27 mouse cellular contexts compared by ENCODE assay signal in the genomic region with DNA sequence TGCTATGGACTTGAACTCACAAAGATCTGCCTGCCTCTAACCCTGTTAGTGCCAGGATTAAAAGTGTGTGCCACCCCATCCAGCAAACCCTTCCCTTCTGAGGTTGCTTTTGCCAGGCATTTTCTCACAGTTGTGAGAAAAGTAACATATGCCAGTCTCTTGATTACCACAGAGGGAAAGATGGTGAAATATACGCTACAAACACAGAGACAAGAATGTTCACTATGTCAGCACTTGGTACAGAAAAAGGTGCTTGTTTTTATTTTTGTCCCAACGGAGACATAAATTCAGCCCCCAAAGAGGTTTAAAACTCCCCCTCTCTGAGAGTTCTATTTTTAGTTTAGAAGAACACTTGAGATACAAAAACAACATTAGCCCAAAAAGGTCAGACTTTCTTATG. TPM values are rescaled to one million over a fixed set of nuclear protein-coding genes. Genes with fewer than 3 reads are reported as not detected.
DNase-seq lines count a peak whose midpoint lies in the region; ATAC-seq lines count a peak whose summit lies in the region.
"Had no signal": no experiment of that assay in that cellular context is flagged by ENCODE, and none has a peak within 500 bp of the region (broad histone marks: within the 10 kb centered on the region; RNA-seq: fewer than 3 reads in every experiment).

No protein-coding gene starts in this region.

- no peak overlapping the region for H3K4me2 ChIP-seq in heart, embryonic 11.5 days
- H3K4me2 ChIP-seq in kidney, embryonic 16.5 days (replicated peaks; ENCODE audit: low read depth, low read length) = no peak overlapping the region
- H3K4me2 ChIP-seq: midbrain, embryonic 15.5 days had no signal

- no peak for DNase-seq in heart, adult 9 months (ENCODE audit: low spot score in 2 of 2)
- no peak for DNase-seq in kidney, adult 9 months
- DNase-seq in adipocyte (ENCODE audit: low spot score) = peak; percentile 64
- peak; percentile 40 for DNase-seq in fibroblast of lung, adult 2 months (ENCODE audit: low read depth)
- DNase-seq in cerebellum, postnatal 25 days = no peak
- DNase-seq: B cell, adult 2 months; cerebellum, adult 9-10 months; embryo, embryonic 11 days; gastrocnemius, postnatal 10 days; kidney, postnatal 14 days; layer of hippocampus, postnatal 36 days; liver, postnatal 0 days; lung, postnatal 14 days; retina, postnatal 1 day; thymus, adult 2 months had no signal

- 48% methylated on average over 2 of the region's 2 CpGs for WGBS in heart, embryonic 11.5 days (ENCODE audit: insufficient replicate concordance)
- 58% methylated on average over 2 of the region's 2 CpGs for WGBS in kidney, embryonic 16.5 days

- H3K4me3 ChIP-seq in heart, embryonic 11.5 days (ENCODE audit: low read depth, low read length) = no peak overlapping the region
- no peak overlapping the region for H3K4me3 ChIP-seq in kidney, embryonic 16.5 days (ENCODE audit: low read length)
- H3K4me3 ChIP-seq: forebrain, embryonic 10.5 days; hindbrain, embryonic 10.5 days; layer of hippocampus, adult 2 months; midbrain, embryonic 15.5 days had no signal

- no peaks in the 10 kb centered on the region for H3K9me3 ChIP-seq in heart, embryonic 11.5 days (replicated peaks; ENCODE audit: control insufficient read depth, low read length)
- H3K9me3 ChIP-seq in kidney, embryonic 16.5 days (ENCODE audit: low read length) = no peaks in the 10 kb centered on the region
- H3K9me3 ChIP-seq: forebrain, embryonic 10.5 days; hindbrain, embryonic 10.5 days; midbrain, embryonic 15.5 days had no signal

- no peaks in the 10 kb centered on the region for H3K27me3 ChIP-seq in heart, embryonic 11.5 days (ENCODE audit: control insufficient read depth, insufficient read depth, low read length)
- no peaks in the 10 kb centered on the region for H3K27me3 ChIP-seq in kidney, embryonic 16.5 days (ENCODE audit: insufficient read depth, low read length)
- H3K27me3 ChIP-seq: megakaryocyte, embryonic 14.5 days; midbrain, embryonic 15.5 days had no signal

- no peak for ATAC-seq in heart, embryonic 11.5 days (replicated peaks; ENCODE audit: insufficient number of reproducible peaks, low FRiP score, low TSS enrichment)
- ATAC-seq in kidney, embryonic 16.5 days (ENCODE audit: low FRiP score, low TSS enrichment) = no peak
- ATAC-seq: hindbrain, postnatal 0 days; intestine, postnatal 0 days; liver, postnatal 0 days; midbrain, embryonic 15.5 days had no signal

- no peaks in the 10 kb centered on the region for H3K36me3 ChIP-seq in heart, embryonic 11.5 days (ENCODE audit: control insufficient read depth, insufficient read depth, low read length)
- H3K36me3 ChIP-seq in kidney, embryonic 16.5 days (ENCODE audit: insufficient read depth, low read length) = no peaks in the 10 kb centered on the region
- H3K36me3 ChIP-seq: forebrain, embryonic 10.5 days; midbrain, embryonic 15.5 days had no signal

- no peak overlapping the region for H3K9ac ChIP-seq in heart, embryonic 11.5 days (ENCODE audit: low read depth, low read length)
- no peak overlapping the region for H3K9ac ChIP-seq in kidney, embryonic 16.5 days (replicated peaks; ENCODE audit: low read length)
- H3K9ac ChIP-seq: liver, postnatal 0 days; midbrain, embryonic 15.5 days had no signal

- H3K4me1 ChIP-seq in heart, embryonic 11.5 days (ENCODE audit: control insufficient read depth, insufficient read depth, low read length) = peaks cover 26% of the 10 kb centered on the region
- H3K4me1 ChIP-seq in kidney, embryonic 16.5 days (ENCODE audit: insufficient read depth, low read length) = peaks cover 25% of the 10 kb centered on the region
- H3K4me1 ChIP-seq: hindbrain, embryonic 10.5 days; midbrain, embryonic 15.5 days had no signal

- H3K27ac ChIP-seq in heart, embryonic 11.5 days (ENCODE audit: low read depth, low read length) = peak overlapping the region; percentile 86
- H3K27ac ChIP-seq in kidney, embryonic 16.5 days (ENCODE audit: low read length) = peak overlapping the region; percentile 55; the same call in 1 of the 2 replicates
- H3K27ac ChIP-seq: forebrain, embryonic 10.5 days; hindbrain, embryonic 10.5 days; hindbrain, postnatal 0 days; midbrain, embryonic 15.5 days had no signal

RNA-seq across cellular contexts. Expression of a gene that starts 20.8 kb away (rescaled TPM):
- 33.2 and 37.6 TPM in 2 replicates for polyA plus RNA-seq in heart, embryonic 11.5 days (2014; fragmentation: Nextera tagmentation; extraction: Ambion mirVana)
- polyA plus RNA-seq in kidney, embryonic 16.5 days (2015; fragmentation: Nextera tagmentation; extraction: Ambion mirVana) = 37.1 and 48.9 TPM in 2 replicates

RNA-seq across cellular contexts. Expression of a gene that starts 39.3 kb away (rescaled TPM):
- polyA plus RNA-seq in heart, embryonic 11.5 days (2014; fragmentation: Nextera tagmentation; extraction: Ambion mirVana) = not detected in 2 replicates
- not detected in 2 replicates for polyA plus RNA-seq in kidney, embryonic 16.5 days (2015; fragmentation: Nextera tagmentation; extraction: Ambion mirVana)
- polyA plus RNA-seq: embryonic facial prominence, embryonic 14.5 days; forebrain, embryonic 10.5 days; hindbrain, embryonic 10.5 days; hindbrain, postnatal 0 days; intestine, postnatal 0 days; liver, adult 2 months; liver, postnatal 0 days; midbrain, embryonic 15.5 days; stomach, embryonic 16.5 days; thymus, adult 2 months had no signal

RNA-seq across cellular contexts. Expression of a gene that starts 48.8 kb away (rescaled TPM):
- polyA plus RNA-seq in heart, embryonic 11.5 days (2014; fragmentation: Nextera tagmentation; extraction: Ambion mirVana) = 0.93 TPM in 1 of 2 replicates, not detected in the other
- polyA plus RNA-seq in kidney, embryonic 16.5 days (2015; fragmentation: Nextera tagmentation; extraction: Ambion mirVana) = 1.8 and 2.0 TPM in 2 replicates

Comparison
In these comparisons a context has a peak if more than half of its experiments do, and no peak if none do; other contexts are left out.
1. DNase-seq: peak in adipocyte (single experiment) and fibroblast of lung, adult 2 months (single experiment); none in heart, adult 9 months (0 of 2), kidney, adult 9 months (single experiment) and cerebellum, postnatal 25 days (0 of 2).